Mouse (Mus musculus): ENCODE data around the gene Gpr173. TPM values are rescaled to one million over a fixed set of nuclear protein-coding genes. Genes with fewer than 3 reads are reported as not detected.
"Not testable (repeated sequence)": the region's sequence is repeated elsewhere in the genome, so short reads cannot be mapped to it uniquely, and the experiment has no call there.

The Gpr173 gene
- total RNA-seq (2021): 1 to 10 TPM in 1 of 2 experiments, under 1 TPM in 1; 0.68 to 1.3 TPM

GRCm38 (mm10) chrX:152368397-152369273 is at the start of gene Gpr173:
Gene Gpr173 (minus strand): TSS chrX:152368704.
- DNase-seq (ENCODE audit: low spot score): peak; percentile 37
- intact Hi-C loops (cut with DNase I): no loop called here

DNA sequence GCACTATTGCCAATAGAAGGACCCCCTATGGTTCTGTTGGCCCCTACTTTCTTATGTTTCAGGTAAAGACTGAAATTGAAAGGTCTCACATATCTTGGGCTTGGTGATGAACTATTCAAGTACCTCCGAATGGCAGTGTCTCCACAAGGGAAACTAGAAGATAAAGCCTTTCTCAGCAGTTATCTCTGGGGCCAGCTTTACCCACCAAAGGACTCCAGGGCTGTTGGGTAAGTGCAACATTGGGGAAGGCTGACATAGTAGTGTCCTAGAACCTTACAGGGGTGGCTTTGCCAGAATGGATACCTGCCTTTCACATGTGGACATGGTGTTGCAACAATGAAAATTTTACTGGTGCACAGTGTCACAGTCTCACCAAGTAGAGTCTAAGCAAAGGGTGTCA is 34.7 kb upstream of the Gpr173 start:
- intact Hi-C loops (cut with DNase I): no loop called here
- no peak for DNase-seq (ENCODE audit: low spot score)

- no peak for DNase-seq (ENCODE audit: low spot score)
- intact Hi-C loops (cut with DNase I): no loop called here
Measured at GRCm38 (mm10) chrX:152400096-152400495, 31.6 kb upstream of the Gpr173 start.

DNA sequence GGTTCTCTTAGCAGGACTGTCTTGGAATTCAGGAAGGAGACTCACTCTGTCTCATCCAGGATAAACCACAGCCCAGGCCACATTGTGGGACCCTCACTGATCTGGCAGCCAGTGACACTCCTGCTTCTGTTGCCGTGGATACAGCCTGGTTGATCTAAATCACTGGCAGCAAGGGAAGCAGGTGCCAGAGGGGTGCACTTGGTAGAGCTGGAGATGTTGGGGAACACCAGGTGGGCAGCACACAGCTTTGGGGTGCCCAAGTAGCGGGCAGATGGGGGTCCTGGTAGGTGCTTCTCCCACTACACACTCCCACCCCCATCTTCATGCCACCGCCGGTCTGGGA is 479 bp downstream of the Gpr173 start:
- DNase-seq (ENCODE audit: low spot score): no peak
- intact Hi-C loops (cut with DNase I): no loop called here

DNA sequence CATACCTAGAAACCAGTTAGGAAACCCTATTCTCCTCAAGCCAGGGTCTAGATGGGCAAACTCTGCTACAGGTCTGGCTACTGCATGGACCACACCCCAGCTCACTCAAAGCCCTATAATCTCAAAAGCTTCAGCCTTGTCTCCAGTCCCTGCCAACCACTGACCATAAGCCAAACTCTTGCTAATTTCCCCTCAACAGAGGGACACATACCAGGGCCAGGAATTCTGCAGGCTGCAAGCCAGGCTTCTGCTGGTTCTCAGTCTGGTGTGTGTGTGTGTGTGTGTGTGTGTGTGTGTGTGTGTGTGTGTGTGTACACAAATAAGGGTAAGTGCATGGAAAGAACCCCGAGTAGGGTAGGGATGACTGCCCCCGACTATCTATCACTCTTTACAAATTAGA is 2.1 kb downstream of the Gpr173 start:
- no peak for DNase-seq (ENCODE audit: low spot score)
- intact Hi-C loops (cut with DNase I): no loop called here

DNA sequence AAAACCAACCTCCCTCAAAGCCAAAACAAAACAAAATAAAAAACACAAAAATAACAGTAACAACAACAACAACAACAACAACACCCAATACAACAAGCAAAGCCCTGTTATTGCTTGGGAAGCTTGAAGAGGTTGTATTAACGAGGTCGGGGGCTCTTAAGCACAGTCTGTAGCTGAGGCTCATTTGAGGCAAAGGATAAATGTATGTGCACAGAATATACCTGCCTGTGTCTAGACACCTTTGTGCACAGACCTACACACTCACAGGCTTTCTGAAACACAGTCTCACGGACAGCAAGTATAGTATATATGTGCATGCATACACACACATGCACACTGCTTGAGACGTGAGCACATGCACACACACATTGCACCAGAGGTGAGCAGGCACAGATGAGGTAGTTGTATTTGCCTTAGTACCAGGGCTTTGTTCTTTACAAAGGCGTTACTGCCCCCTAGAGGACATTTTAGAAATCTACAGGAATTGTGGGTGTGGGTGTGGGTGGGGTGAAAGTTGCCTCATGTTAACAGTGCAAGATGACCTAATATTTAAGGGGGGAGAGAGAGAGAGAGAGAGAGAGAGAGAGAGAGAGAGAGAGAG is 15.9 kb downstream of the Gpr173 start:
- no peak for DNase-seq (ENCODE audit: low spot score)
- intact Hi-C loops (cut with DNase I): loop anchor here (5.0 kb wide), 1 partner anchor 110 kb away; no protein-coding TSS in a partner anchor

DNA sequence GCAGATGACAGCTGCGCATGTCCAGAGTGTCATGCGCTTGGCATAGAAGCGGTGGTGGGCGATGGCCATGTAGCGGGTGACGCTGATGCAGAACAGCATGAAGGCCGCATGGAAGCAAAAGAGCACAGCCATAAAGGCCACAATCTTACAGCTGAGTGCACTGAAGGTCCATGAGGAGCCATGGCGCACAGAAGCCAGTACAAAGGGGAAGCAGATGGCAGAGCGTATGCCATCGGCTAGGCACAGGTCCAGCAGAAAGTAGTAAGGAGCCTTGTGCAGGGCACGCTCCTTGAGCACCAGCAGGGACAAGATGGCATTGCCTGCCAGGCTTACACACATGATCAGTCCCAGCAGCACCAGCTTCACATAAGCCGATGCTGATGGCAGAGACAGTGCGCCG is 21.5 kb downstream of the Gpr173 start:
- intact Hi-C loops (cut with DNase I): no loop called here
- no peak for DNase-seq (ENCODE audit: low spot score)

GRCm38 (mm10) chrX:152346587-152346986 is 21.9 kb downstream of the Gpr173 start:
- DNase-seq (ENCODE audit: low spot score): no peak
- intact Hi-C loops (cut with DNase I): no loop called here

- intact Hi-C loops (cut with DNase I): loop anchor here (5.0 kb wide), 1 partner anchor 106 kb away; no protein-coding TSS in a partner anchor
- DNase-seq (ENCODE audit: low spot score): no peak
Measured at GRCm38 (mm10) chrX:152342903-152343302, 25.6 kb downstream of the Gpr173 start.

DNA sequence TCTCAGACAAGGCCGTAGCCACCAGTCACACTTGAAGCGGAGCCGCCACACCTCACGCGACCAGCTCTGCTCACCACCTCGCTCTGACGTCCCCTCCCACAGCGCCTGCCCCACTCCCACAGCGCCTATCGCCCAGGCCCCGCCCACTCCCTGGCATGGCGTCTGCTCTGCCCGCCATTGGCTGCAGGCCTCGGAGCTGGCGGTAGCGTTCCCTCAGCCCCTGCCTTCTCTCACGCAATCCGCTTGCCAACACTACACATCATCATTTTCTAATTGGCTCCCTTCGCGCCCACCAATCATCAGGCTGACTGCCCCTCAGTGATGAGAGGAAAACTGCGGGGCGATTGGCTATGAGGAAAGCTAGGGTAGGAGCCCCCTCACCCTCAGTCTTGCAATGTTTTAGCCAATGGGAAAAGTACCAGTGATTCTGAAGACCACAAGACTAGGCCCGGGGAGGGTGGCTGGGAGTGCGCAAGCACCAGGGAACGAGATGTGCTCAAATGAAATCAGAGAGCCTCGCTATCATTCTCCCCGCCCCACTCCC is 26.1 kb downstream of the Gpr173 start, which contains the start of gene Tspyl2:
Tspyl2 (minus strand) TSS at position 68 of the 544 bp plus-strand sequence.
- intact Hi-C loops (cut with DNase I): loop anchor here (5.0 kb wide), 1 partner anchor 105 kb away; no protein-coding TSS in a partner anchor
- peak; percentile 91 for DNase-seq (ENCODE audit: low spot score)

DNA sequence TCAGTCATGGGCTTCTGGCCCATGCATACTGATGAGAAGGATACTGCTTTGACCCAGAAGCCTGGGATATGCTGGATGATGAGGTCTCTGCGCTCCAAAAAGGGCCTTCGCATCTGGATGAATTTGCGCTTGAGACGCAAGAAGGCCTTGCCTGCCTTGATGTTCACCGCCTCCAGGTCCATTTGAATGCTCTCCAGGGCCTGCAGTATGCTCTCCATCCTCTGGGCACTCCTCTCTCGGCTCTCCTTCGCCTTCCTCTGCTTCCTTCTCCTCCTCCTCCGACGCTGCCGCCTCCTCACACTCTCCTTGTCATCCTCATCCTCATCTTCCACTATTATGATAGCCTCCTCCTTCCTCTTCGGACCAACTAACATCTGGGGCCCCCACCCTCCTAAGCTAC is 27.0 kb downstream of the Gpr173 start:
- no peak for DNase-seq (ENCODE audit: low spot score)
- intact Hi-C loops (cut with DNase I): loop anchor here (5.0 kb wide), 1 partner anchor 104 kb away; no protein-coding TSS in a partner anchor

- intact Hi-C loops (cut with DNase I): no loop called here
- peak; percentile 86 for DNase-seq (ENCODE audit: low spot score)
Measured at GRCm38 (mm10) chrX:152336546-152337332, 31.8 kb downstream of the Gpr173 start.

DNA sequence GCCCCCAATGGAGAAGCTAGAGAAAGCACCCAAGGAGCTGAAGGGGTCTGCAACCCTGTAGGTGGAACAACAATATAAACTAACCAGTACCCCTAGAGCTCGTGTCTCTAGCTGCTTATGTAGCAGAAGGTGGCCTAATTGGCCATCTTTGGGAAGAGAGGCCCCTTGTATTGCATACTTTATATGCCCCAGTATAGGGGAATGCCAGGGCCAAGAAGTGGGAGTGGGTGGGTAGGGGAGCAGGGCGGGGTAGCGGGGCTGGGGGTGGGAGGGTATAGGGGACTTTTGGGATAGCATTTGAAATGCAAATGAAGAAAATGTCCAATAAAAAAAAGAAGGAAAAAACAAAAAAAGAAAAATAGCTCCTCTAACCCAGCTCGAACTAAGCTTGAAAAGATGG is 32.4 kb downstream of the Gpr173 start:
- intact Hi-C loops (cut with DNase I); DNase-seq (ENCODE audit: low spot score): not testable (repeated sequence)

DNA sequence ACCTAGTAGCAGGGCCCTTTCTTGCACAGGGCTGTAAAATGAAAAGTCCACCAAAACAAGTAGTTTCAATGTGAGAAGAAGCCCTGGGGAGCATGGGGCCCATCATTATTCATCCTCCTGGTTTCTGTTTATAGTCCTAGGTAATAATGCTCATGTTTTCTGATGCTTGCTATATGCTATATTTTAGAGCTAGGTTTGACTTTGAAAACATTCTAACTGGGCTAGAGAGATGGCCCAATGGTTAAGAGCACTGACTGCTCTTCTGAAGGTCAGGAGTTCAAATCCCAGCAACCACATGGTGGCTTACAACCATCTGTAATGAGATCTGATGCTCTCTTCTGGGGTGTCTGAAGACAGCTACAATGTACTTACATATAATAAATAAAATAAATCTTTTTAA is 39.1 kb downstream of the Gpr173 start:
- DNase-seq (ENCODE audit: low spot score); intact Hi-C loops (cut with DNase I): not testable (repeated sequence)

- intact Hi-C loops (cut with DNase I): no loop called here
- no peak for DNase-seq (ENCODE audit: low spot score)
Measured at GRCm38 (mm10) chrX:152327689-152328052, 40.8 kb downstream of the Gpr173 start.

DNA sequence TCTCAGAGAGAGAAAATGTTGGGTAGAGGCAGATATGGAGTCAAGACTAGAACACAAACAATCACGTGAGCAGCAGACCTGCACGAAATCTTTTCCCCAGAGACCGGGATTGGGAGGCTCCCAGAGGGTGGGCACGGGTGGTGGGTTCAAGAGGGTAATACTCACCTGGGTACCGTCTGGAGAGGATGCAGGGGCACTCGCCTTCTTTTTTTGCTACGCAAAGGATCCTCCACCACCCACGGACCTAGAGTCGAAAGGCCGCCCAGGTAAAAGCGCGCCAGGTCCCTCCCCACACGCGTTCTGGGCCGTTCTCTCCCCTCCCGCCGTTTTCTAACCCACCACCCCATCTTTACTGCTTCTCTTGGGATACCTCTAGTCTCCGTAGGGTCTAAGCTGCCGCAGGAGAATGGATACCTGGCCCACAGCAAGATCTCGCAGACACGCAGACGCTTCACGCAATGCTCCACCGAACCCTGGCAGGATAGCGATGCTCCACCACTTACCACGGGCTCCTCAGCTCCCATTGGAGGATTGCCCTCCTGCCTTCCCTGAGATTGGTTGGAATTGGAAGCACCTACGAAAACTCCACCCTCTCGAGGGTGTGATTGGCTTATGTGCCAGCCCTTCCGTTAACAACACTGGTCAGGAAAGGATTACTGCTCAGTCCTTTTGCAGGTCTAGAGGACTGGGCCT is 41.4 kb downstream of the Gpr173 start, which contains the start of gene Kantr:
Kantr (minus strand) TSS at position 500 of the 693 bp plus-strand sequence.
- intact Hi-C loops (cut with DNase I): no loop called here
- DNase-seq (ENCODE audit: low spot score): peak; percentile 74

- no peak for DNase-seq (ENCODE audit: low spot score)
- intact Hi-C loops (cut with DNase I): no loop called here
Measured at GRCm38 (mm10) chrX:152323584-152323983, 44.9 kb downstream of the Gpr173 start.

DNA sequence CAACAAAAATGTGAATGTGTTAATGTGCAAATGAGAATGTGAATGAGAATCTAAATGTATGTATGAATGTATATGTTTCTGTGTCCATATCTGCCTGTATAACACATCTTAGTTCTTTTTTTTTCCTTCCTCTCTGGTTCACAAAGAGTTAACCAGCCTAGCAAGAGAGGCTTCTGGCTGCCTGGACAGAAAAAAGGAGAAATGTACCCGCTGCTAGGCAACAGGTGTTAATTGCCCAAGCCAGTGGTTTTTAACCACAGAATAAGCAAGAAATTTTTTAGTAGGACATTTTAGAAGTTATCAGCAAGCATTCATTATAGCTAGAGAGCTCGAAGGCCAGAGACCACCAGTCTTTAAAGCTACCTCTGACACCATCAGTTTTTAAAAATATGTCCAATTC is 45.7 kb downstream of the Gpr173 start:
- intact Hi-C loops (cut with DNase I): no loop called here
- no peak for DNase-seq (ENCODE audit: low spot score)

DNA sequence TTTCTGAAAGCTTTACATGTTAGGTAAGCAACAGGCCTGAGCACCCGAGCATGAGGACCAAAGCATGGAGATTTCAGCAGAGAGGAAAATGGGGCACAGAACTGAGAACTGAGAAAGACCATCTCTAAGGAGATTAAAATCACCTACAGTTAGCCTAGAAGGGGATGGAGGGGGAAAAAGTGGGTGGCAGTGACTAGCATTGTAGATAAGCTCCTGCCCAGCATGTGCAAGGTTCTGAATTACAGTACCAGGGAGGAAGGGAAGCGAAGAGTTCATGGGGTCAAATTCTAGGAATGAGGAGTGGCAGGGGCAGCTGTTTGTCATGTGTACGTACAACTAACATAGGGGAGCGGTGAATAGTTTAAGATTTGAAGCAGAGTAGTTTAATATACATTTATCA is 48.0 kb downstream of the Gpr173 start:
- no peak for DNase-seq (ENCODE audit: low spot score)
- intact Hi-C loops (cut with DNase I): no loop called here

Data from heart, postnatal 25 days (tissue).